Comparison of ENCODE assay signal across 15 mouse cellular contexts in genomic region chr15:98729791-98730545, GRCm38 (mm10). TPM values are rescaled to one million over a fixed set of nuclear protein-coding genes. Genes with fewer than 3 reads are reported as not detected.
"Had no signal": no experiment of that assay in that cellular context is flagged by ENCODE, and none has a peak within 500 bp of the region (broad histone marks: within the 10 kb centered on the region; RNA-seq: fewer than 3 reads in every experiment).

No protein-coding gene starts in this region.

- H3K4me3 ChIP-seq: limb, embryonic 13.5 days; midbrain, embryonic 13.5 days; neural tube, embryonic 13.5 days; stomach, embryonic 15.5 days had no signal

- H3K27ac ChIP-seq: hindbrain, postnatal 0 days; kidney, postnatal 0 days; limb, embryonic 13.5 days; midbrain, embryonic 13.5 days; neural tube, embryonic 13.5 days; stomach, embryonic 15.5 days had no signal

- ATAC-seq: hindbrain, postnatal 0 days; midbrain, embryonic 13.5 days had no signal

- H3K27me3 ChIP-seq: limb, embryonic 13.5 days; stomach, embryonic 15.5 days had no signal

- DNase-seq: kidney, adult 11 months; left cerebral cortex, postnatal 4 days; lung, embryonic 14.5 days; lung, postnatal 10 days; right cerebral cortex, postnatal 14 days; thymus, adult 2 months; thymus, postnatal 25 days had no signal

RNA-seq across cellular contexts. Expression of gene Ccdc65, which starts 22.0 kb away (rescaled TPM):
- polyA plus RNA-seq: liver, embryonic 16.5 days had no signal

RNA-seq across cellular contexts. Expression of gene Wnt10b, which starts 48.0 kb away (rescaled TPM):
- polyA plus RNA-seq: hindbrain, postnatal 0 days; kidney, postnatal 0 days; liver, embryonic 11.5 days; liver, embryonic 16.5 days; lung, embryonic 14.5 days; neural tube, embryonic 13.5 days had no signal
